Mouse (Mus musculus): ENCODE results near the gene Cacnb4. TPM values are rescaled to one million over a fixed set of nuclear protein-coding genes. Genes with fewer than 3 reads are reported as not detected.

Gene Cacnb4
- polyA plus RNA-seq, 1 experiment = not detected

DNA sequence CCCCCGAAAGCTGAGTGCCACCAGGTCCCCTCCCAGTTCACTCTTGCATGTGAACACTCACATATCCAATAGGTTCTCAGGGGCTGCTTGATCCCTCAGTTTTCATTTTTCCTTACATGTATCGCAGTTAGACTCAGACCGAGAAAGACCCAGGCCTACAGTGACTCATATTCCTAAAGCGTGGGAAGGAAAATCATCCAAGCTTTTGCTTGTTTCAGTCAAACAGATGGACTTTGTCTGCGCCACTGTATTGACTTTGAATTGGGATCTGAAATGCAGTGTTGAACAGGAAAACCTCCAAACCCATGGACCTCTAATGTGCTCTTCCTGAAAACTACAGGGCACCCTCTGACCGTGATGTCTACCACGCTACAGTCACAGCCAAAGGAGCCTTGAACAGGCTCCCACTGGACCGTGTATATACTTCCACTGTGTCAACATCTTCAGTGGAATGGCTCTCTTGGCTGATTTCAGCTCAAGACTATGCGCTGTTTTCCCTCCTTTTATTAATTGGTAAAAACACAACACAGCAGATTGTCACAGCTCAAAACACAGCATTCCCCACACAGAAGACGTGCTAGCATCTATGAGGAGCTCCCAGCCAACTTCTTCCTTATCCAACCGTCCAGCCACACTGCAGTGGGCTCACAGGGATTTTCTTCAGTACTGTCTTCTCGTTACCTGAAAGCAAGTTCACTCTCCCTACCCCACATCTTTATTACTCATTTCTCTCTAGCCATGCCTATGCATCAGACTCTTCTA is 215.2 kb downstream of the Cacnb4 start:
- TF ChIP-seq GATA1 (IDR thresholded peaks at IDR 0.05; ENCODE audit: low read length) = no peak

DNA sequence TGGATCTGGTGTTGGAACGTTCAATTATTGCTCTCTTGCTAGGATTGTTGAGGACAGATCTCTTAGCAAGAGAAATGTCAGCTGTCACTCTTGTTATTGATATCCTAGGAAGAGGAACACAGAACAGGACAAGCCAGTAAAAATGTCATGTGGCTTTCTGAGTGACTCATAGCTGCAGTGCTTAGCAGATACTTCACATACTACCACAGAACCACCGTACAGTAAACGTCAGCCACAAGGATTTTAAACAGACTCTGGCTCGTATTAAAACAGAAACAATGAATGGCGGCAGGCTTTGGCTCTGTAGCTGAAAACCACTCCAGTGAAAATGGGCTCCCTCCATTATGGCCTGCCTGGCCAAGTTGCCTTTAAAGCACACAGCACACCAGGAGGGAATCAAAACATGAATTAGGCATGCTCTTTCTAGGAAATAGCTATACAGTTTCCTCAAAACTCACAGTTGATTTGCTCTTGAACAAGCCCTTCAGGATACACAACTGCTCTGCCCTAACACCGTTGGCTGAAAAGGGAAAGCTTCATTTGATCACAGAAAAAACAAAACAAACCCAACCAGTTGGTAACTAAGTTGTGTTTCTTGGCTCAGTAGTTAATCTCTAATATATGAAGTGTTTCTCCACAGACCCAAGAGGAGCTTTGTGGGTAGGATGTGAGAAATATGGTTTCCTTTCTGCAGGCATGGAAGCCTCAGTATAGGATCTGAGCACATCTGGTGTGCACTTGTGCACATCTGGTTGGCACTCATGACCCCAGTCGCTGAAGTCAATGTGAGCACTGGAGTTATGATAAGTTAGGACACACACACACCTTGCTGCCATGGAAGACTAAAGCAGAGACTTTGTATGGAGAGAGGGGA is 220.8 kb downstream of the Cacnb4 start:
- TF ChIP-seq GATA1 (IDR thresholded peaks at IDR 0.05; ENCODE audit: low read length) = no peak

DNA sequence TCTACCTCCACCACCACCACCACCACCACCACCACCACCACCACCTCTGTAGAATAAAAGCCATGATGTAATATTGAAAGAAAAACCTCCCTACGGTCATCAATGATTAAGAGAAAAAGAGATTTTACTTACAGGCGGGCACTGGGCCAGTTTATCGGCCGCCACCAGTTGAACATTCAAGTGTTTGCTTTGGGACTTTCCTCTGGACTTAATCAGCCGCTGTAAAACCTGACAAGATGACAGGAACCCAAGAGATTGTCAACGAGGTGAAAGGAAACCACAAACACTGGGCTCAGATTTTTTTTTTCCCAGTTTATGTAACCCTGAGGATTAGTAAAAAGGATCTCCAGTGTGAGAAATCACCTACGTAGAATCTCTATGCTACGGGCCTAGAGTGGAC is 226.8 kb downstream of the Cacnb4 start:
- no peak for TF ChIP-seq GATA1 (IDR thresholded peaks at IDR 0.05; ENCODE audit: low read length)

DNA sequence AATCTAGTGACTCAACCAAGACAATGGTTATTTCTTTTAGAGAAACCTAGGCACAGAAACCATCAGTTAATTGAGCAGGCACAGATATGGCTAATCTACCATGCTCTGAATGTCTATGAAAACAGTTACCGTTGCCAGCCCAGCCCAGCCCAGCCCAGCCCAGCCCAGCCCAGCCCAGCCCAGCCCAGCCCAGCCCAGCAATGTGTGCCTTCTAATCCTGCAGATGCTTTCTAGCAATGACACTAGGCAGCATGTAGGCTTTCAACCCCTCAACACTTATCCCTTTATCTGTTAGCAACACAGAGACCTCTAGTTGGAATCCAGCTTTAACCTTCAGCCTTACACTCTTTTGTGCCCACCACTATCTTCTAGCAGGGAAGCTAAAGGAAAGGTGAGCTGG is 227.7 kb downstream of the Cacnb4 start:
- no peak for TF ChIP-seq GATA1 (IDR thresholded peaks at IDR 0.05; ENCODE audit: low read length)

DNA sequence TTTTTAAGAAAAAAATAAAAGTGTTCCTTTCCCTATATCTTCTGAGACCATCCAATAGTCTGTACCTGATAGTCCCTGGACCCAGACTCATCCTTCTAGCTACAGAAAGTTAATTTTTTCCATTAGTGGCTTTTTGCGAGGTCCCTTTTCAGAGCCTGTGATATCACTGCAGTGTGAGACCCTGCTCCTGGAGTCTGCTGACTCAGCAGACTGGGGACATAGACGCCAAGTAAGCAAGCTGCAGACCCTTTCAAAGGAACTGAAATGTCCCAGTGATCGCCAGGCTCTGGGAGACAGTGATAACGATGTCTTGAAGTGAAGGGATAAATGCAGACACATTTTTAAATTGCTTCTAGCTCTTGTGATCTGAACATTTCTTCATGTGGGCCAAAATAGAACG is 230.0 kb downstream of the Cacnb4 start:
- no peak for TF ChIP-seq GATA1 (IDR thresholded peaks at IDR 0.05; ENCODE audit: low read length)

DNA sequence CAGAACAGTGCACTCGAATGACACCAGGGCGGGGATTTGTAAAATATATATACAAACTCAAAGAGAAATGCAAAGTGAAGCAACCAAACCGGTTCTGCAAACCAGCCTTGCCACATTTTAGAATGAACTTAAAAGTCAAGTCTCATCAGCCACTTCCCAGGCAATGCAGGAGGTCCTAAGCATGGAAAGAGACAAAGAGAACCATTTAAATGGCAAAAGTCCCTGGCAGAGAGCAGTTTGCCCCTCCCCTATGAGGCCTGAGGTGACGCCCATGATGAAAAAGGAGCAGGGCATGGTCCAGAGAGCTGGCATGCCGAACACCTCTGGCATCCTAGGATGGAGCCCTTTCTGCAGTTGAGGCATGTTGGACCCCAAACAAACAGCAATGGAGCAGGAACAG is 234.5 kb downstream of the Cacnb4 start:
- no peak for TF ChIP-seq GATA1 (IDR thresholded peaks at IDR 0.05; ENCODE audit: low read length)

DNA sequence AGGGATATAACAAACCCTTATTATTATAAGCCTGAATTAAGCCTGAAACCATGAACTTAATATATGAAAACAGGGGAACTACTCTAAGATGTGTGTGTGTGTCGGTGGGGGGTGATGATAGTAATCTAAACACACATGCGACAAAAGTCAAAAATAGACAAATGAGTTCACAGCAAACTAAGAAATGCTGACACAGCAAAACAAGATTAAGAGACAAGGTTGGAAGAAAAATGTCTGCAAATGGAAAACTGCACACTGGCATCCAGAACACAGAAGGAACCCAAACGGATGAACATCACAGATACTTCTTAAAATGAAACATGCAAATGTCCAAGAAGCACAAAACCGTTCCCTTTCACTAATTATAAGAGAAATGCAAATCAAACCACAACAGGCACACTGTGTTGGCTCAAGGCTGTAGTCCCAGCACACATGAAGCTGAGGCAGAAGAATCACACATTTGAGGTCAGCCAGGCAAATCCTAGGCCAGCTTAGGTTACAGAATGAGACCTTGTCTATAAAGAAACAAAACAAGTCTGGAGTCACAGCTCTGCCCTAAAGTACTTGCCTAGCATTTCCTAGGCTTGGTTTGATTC is 236.1 kb downstream of the Cacnb4 start:
- TF ChIP-seq GATA1 (IDR thresholded peaks at IDR 0.05; ENCODE audit: low read length) = no peak

DNA sequence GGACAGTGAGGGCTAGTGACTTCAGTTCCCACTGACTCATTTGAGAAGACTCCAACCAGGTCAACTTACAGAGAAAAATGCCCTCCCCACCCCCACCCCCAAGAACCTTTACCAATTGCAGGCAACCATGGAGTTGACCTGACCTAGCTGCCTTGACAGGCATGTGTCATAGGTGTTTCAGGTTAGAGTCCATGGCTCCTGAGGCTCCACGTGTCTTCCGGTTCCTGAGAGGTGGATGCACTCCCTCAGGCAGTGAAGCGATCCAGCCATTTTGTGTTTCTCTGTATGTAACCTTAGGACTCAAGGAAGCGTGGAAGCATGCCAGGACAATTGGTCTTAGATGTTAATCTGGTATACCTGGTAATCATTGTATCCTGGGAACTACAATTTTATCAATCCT is 238.2 kb downstream of the Cacnb4 start:
- TF ChIP-seq GATA1 (IDR thresholded peaks at IDR 0.05; ENCODE audit: low read length) = no peak

DNA sequence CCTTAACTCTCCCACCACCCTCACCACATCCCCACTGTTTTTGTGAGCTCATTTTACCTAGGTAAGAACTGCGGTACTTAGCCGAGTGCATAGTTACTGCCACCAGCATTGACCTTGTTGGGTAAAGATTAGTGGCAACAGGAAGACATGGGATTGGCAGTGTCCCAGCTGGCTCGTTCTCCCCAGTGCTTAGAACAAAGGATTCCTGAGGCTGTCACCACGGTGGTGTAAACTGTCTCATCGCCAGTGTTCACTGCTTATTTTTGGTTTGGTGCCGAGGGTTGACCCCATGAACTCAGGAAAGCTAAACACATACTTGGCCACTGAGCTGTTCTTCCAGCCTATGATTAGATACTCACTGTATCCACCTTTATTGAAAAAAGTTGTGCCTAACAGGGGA is 238.6 kb downstream of the Cacnb4 start:
- TF ChIP-seq GATA1 (IDR thresholded peaks at IDR 0.05; ENCODE audit: low read length) = no peak

DNA sequence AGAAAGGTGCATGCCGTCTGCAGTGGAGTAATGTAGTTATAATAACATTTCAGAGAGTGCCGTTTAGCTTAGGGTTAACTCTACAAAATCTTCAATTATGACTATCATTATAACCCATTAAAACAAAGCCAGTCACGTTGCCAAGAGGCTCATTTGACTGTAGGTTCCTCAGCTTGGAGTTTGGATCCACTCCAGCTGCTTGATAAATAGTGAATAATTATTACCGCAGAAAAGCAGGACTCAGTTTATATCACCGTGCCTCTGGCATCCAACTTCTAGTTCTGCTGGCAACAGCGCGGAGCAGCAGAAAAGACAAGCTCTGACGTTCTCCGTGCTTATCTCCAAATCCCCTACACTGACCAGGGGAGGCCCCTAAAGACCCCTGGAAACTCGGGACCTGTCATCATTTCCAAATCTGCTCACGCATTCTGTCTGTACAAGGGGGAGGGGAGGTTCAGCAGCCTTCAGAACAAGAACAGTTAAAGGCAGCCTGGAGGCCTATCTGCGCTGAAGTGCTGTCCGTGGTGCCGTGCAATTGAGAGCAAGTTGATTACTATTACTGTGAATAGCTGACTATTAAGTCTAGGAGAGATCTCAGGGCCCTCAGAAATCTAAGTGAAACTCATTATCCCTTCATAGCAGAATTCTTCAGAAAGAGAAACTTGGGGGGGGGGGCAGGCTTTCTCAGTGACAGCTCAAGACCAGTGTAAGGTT is 240.6 kb downstream of the Cacnb4 start:
- TF ChIP-seq GATA1 (IDR thresholded peaks at IDR 0.05; ENCODE audit: low read length) = no peak

DNA sequence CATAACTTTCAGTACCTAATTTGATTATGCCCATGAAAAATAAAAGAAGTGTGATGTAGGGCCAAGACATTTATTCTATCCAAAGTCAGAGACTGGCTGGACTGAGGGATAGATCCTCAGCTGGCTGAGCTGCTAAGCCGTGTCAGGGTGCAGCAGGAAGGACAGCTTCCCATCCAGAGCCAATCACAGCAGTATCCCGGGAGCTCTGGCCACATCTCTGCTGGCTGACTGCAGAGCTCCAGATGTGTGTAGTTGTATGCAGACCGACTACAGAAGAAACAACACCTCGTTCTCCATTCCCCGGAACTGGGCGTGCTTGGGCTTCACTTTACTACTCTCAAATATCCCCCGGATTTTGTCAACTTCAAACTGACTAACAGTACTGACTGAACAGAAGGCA is 243.3 kb downstream of the Cacnb4 start:
- no peak for TF ChIP-seq GATA1 (IDR thresholded peaks at IDR 0.05; ENCODE audit: low read length)

DNA sequence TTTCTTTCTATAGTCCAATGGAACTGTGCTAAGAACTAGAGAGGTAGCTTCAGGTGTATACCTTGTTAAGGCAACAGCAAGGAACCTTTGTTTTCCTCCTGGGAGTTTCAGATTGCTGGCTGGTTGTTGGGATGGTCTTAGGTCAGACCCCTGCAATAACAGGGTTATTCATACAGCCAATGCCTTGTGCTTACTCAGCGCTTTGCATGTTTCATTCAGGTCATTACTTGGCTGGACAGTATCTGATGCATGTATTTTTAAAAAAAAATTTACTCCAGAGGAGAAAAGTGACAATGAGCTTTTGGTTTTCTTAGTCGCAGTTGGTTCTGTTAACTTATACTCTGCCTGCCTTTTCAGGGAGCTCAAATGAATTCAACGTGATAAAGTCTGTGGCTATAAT is 249.2 kb downstream of the Cacnb4 start:
- TF ChIP-seq GATA1 (IDR thresholded peaks at IDR 0.05; ENCODE audit: low read length) = no peak

DNA sequence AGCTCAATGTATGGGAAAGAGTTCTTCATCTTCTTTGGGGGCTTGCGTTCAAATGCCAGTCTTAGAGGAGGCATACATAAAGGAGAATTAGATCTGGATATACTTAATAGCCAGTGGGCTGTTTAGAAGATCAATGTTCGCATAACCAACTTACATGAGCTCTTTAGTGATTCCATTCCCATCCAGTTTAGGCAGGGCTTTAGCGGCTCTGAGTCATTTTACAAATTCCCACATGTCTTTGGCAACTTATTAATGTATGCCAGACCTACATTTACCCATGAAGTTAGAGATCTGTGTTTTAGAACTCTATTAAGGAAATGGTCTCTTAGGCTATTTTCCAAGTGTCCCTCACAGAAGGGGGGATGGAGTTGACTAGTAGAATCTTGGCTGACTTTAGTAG is 250.6 kb downstream of the Cacnb4 start:
- no peak for TF ChIP-seq GATA1 (IDR thresholded peaks at IDR 0.05; ENCODE audit: low read length)

DNA sequence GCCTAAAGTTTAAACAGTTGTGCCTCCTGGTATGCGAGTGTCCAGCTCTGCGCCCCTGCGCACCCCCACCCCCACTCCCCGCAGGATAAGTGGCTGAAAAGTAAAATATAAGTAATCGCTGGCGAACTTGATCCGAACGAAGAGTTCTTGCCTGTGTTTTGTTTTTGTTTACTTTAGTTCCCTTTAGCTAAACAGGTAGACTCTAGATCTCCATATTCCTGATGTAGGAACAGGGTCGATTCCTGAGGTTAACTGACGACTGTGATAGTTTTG is 251.2 kb downstream of the Cacnb4 start:
- TF ChIP-seq GATA1 (IDR thresholded peaks at IDR 0.05; ENCODE audit: low read length) = no peak

DNA sequence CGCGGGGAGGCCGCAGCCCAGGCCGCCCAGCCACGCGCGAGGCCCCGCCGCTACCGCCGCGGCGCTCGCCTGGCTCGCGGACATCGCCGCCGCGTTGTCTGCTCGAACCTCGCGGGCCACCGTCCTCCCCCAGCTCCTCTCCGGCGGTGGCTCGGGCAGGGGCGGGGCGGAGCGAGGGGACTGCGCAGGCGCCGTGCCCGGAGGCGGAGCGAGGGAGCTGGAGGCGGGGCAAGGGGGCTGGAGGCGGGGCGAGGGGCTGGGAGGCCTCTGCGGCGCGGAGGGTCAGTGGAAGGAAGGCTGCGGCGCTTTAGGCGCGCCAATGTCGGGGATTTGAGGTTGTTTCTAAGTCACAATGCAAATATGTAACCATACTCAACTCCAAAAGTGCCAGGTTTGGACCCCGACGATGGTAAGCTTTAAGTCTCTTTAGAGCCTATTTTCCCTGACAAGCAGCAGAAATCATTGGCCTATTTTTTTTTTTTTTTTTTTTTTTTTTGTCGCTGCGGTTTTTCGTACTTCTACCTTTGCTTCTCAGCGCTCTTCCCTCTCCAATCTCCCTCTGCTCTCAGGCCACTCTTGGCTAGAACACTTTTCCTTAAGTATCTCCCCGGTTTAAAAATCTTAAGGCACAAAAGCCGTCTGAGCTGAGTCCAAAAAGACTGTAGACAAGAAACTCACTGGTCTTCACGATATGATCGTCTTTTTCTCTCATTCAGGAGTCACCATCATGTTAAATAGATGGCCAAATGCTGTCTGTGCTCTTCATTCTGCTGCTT is 251.7 kb downstream of the Cacnb4 start, which contains the start of gene Arl5a:
Arl5a (minus strand) TSS at position 155 of the 776 bp plus-strand sequence.
- TF ChIP-seq GATA1 (IDR thresholded peaks at IDR 0.05; ENCODE audit: low read length) = no peak

Measured in G1E-ER4 (cell line).